10 mouse cellular contexts compared by ENCODE assay signal in the genomic region with DNA sequence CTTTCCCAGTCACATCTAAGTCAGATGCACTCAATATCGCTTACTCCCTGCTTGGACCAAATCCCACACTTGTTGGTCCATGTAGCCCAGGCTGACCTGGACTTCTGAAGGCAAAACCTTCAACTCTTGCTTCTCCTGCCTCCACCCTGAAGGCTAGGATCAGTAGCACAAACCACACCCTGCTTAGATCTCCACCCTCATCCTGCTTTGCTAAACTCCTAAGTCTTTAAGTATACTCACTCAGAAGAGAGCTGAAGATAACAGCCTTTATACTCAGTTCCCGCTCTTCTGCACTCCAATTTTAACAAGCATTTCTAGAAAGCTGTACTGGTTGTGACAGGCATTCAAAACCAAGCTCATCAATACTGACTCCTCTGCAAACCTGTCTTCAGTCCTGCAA. TPM values are rescaled to one million over a fixed set of nuclear protein-coding genes. Genes with fewer than 3 reads are reported as not detected.
DNase-seq lines count a peak whose midpoint lies in the region; ATAC-seq and TF ChIP-seq lines count a peak whose summit lies in the region.
"Had no signal": no experiment of that assay in that cellular context is flagged by ENCODE, and none has a peak within 500 bp of the region (broad histone marks: within the 10 kb centered on the region; RNA-seq: fewer than 3 reads in every experiment).

No protein-coding gene starts in this region.

- TF ChIP-seq CTCF in hindbrain, postnatal 0 days (IDR thresholded peaks at IDR 0.05; ENCODE audit: low read depth): no peak

- in situ Hi-C loops in ES-E14 (cut with MboI; ENCODE audit: low sequenced_read_pairs in 2 of 2, unreplicated experiment in 2 of 2): no loop called here

- ATAC-seq in hindbrain, embryonic 15.5 days (ENCODE audit: low FRiP score, low read depth): no peak
- no peak for ATAC-seq in hindbrain, postnatal 0 days
- no peak for ATAC-seq in liver, embryonic 13.5 days (ENCODE audit: low read depth)

- no peak for DNase-seq in hindbrain, postnatal 0 days (ENCODE audit: low spot score)
- no peak for DNase-seq in ES-E14 (ENCODE audit: low read depth, low spot score)
- DNase-seq in c-Kit-negative CD71-positive TER-119-positive erythroid progenitor cells, embryonic 14.5 days (ENCODE audit: low read depth, low spot score): peak; percentile 50
- peak; percentile 20 for DNase-seq in liver, embryonic 13.5 days
- DNase-seq in gastrocnemius, postnatal 36 days: no peak
- DNase-seq in thymus, postnatal 4 days: no peak
- DNase-seq in natural killer cell, adult 2 months (ENCODE audit: low spot score in 2 of 2): no peak
- DNase-seq: kidney, postnatal 10 days had no signal

- H3K36me3 ChIP-seq in hindbrain, embryonic 15.5 days: peaks cover 20% of the 10 kb centered on the region
- H3K36me3 ChIP-seq in hindbrain, postnatal 0 days (ENCODE audit: insufficient read depth, low read length): peaks cover 11% of the 10 kb centered on the region; the same call in 1 of the 2 replicates
- peaks cover 14% of the 10 kb centered on the region for H3K36me3 ChIP-seq in ES-E14 (ENCODE audit: control insufficient read depth, insufficient read depth, low read length, poor library complexity, severe bottlenecking)
- H3K36me3 ChIP-seq in liver, embryonic 13.5 days: peaks cover 23% of the 10 kb centered on the region

- H3K27ac ChIP-seq in hindbrain, embryonic 15.5 days (replicated peaks): no peak overlapping the region
- no peak overlapping the region for H3K27ac ChIP-seq in hindbrain, postnatal 0 days
- peak overlapping the region; percentile 41; the same call in 1 of the 2 replicates for H3K27ac ChIP-seq in ES-E14 (ENCODE audit: insufficient read depth, low read depth, low read length, poor library complexity, severe bottlenecking)
- peak overlapping the region; percentile 95 for H3K27ac ChIP-seq in liver, embryonic 13.5 days

- intact Hi-C loops in gastrocnemius, postnatal 36 days (cut with DNase I): no loop called here

- H3K4me3 ChIP-seq in hindbrain, embryonic 15.5 days: no peak overlapping the region
- H3K4me3 ChIP-seq in hindbrain, postnatal 0 days (ENCODE audit: low read length): no peak overlapping the region
- peak overlapping the region; percentile 2 to 86; a peak in 1 of 4 replicates for H3K4me3 ChIP-seq in ES-E14 (ENCODE audit: insufficient read depth in 1 of 2, low read depth in 1 of 2, low read length in 2 of 2, poor library complexity in 1 of 2, severe bottlenecking in 1 of 2)
- H3K4me3 ChIP-seq in liver, embryonic 13.5 days (replicated peaks): peak overlapping the region; percentile 85

- H3K27me3 ChIP-seq in hindbrain, embryonic 15.5 days: no peaks in the 10 kb centered on the region
- H3K27me3 ChIP-seq in hindbrain, postnatal 0 days (ENCODE audit: insufficient read depth, low read length): no peaks in the 10 kb centered on the region
- no peaks in the 10 kb centered on the region for H3K27me3 ChIP-seq in liver, embryonic 13.5 days
- H3K27me3 ChIP-seq: limb, embryonic 12.5 days had no signal

- no peaks in the 10 kb centered on the region for H3K9me3 ChIP-seq in hindbrain, embryonic 15.5 days
- H3K9me3 ChIP-seq in hindbrain, postnatal 0 days (ENCODE audit: low read length): no peaks in the 10 kb centered on the region
- no peaks in the 10 kb centered on the region for H3K9me3 ChIP-seq in ES-E14 (ENCODE audit: control insufficient read depth, insufficient read depth, low read depth, low read length)
- no peaks in the 10 kb centered on the region for H3K9me3 ChIP-seq in liver, embryonic 13.5 days (replicated peaks)
- H3K9me3 ChIP-seq: limb, embryonic 12.5 days had no signal

- H3K4me1 ChIP-seq in hindbrain, embryonic 15.5 days (replicated peaks): peaks cover 11% of the 10 kb centered on the region
- H3K4me1 ChIP-seq in hindbrain, postnatal 0 days (ENCODE audit: insufficient read depth, low read length): no peaks in the 10 kb centered on the region
- H3K4me1 ChIP-seq in ES-E14 (ENCODE audit: control insufficient read depth in 2 of 2, insufficient read depth in 2 of 2, low read length in 2 of 2, poor library complexity in 1 of 2): peaks cover 0 to 4% of the 10 kb centered on the region in 2 experiments; a peak in 2 of 4 replicates
- H3K4me1 ChIP-seq in liver, embryonic 13.5 days (replicated peaks): peaks cover 23% of the 10 kb centered on the region

- H3K9ac ChIP-seq in hindbrain, embryonic 15.5 days: no peak overlapping the region
- H3K9ac ChIP-seq in hindbrain, postnatal 0 days (replicated peaks; ENCODE audit: low read length): no peak overlapping the region
- peak overlapping the region; percentile 92; the same call in 1 of the 2 replicates for H3K9ac ChIP-seq in ES-E14 (ENCODE audit: insufficient read depth, low read depth, low read length, poor library complexity, severe bottlenecking)
- H3K9ac ChIP-seq in liver, embryonic 13.5 days: peak overlapping the region; percentile 96

- 0 out of 2 replicates have a peak overlapping the region, but pooled peaks have one; percentile 6 for H3K4me2 ChIP-seq in hindbrain, embryonic 15.5 days
- no peak overlapping the region for H3K4me2 ChIP-seq in hindbrain, postnatal 0 days (ENCODE audit: low read depth, low read length)
- H3K4me2 ChIP-seq in liver, embryonic 13.5 days: peak overlapping the region; percentile 90

- 95% methylated on average over 2 of the region's 2 CpGs for WGBS in hindbrain, embryonic 15.5 days
- WGBS in hindbrain, postnatal 0 days: 99% methylated on average over 2 of the region's 2 CpGs
- WGBS in liver, embryonic 13.5 days (ENCODE audit: insufficient replicate concordance): 55% methylated on average over 2 of the region's 2 CpGs

TF ChIP-seq in ES-E14, 5 proteins besides CTCF, POLR2A, EP300 and RAD21:
- TF ChIP-seq HCFC1 (IDR thresholded peaks at IDR 0.05; ENCODE audit: borderline replicate concordance, insufficient read depth, low read length) (no peak), CHD2 (IDR thresholded peaks at IDR 0.05; ENCODE audit: low read depth, low read length) (no peak; the same call in 1 of the 2 replicates), ZNF384 (IDR thresholded peaks at IDR 0.05; ENCODE audit: low read depth, low read length) (no peak), MAFK (IDR thresholded peaks at IDR 0.05; ENCODE audit: insufficient read depth, low read depth, low read length) (no peak), ZC3H11A (IDR thresholded peaks at IDR 0.05; ENCODE audit: borderline replicate concordance, low read depth, low read length) (no peak)

RNA-seq across cellular contexts. Expression of gene Rps29, which starts 1.9 kb away (rescaled TPM):
- polyA plus RNA-seq in hindbrain, embryonic 15.5 days (2015; fragmentation: Nextera tagmentation; extraction: Ambion mirVana): 1,135 and 1,350 TPM in 2 replicates
- 56.4 and 153 TPM in 2 replicates for total RNA-seq in hindbrain, postnatal 0 days (2014; rRNA removed)
- 1,492 and 1,507 TPM in 2 replicates for polyA plus RNA-seq in hindbrain, postnatal 0 days (2015; fragmentation: Nextera tagmentation; extraction: Ambion mirVana)
- total RNA-seq in ES-E14 (2012; rRNA removed): 5,422 and 5,676 TPM in 2 replicates
- 1,343 and 1,574 TPM in 2 replicates for polyA plus RNA-seq in liver, embryonic 13.5 days (2015; fragmentation: Nextera tagmentation; extraction: Ambion mirVana)
- 100 to 1,000 TPM; 736 to 913 TPM for total RNA-seq in gastrocnemius, postnatal 36 days (2021)

RNA-seq across cellular contexts. Expression of gene Lrr1, which starts 11.5 kb away (rescaled TPM):
- 5.1 and 6.1 TPM in 2 replicates for polyA plus RNA-seq in hindbrain, embryonic 15.5 days (2015; fragmentation: Nextera tagmentation; extraction: Ambion mirVana)
- total RNA-seq in hindbrain, postnatal 0 days (2014; rRNA removed): 0.37 and 0.86 TPM in 2 replicates
- polyA plus RNA-seq in hindbrain, postnatal 0 days (2015; fragmentation: Nextera tagmentation; extraction: Ambion mirVana): 3.4 and 3.6 TPM in 2 replicates
- 4.7 and 10.4 TPM in 2 replicates for total RNA-seq in ES-E14 (2012; rRNA removed)
- polyA plus RNA-seq in liver, embryonic 13.5 days (2015; fragmentation: Nextera tagmentation; extraction: Ambion mirVana): 24.6 and 28.9 TPM in 2 replicates
- not detected for total RNA-seq in gastrocnemius, postnatal 36 days (2021)

RNA-seq across cellular contexts. Expression of gene Rpl36al, which starts 26.8 kb away (rescaled TPM):
- 332 and 367 TPM in 2 replicates for polyA plus RNA-seq in hindbrain, embryonic 15.5 days (2015; fragmentation: Nextera tagmentation; extraction: Ambion mirVana)
- total RNA-seq in hindbrain, postnatal 0 days (2014; rRNA removed): 80.6 and 99.1 TPM in 2 replicates
- polyA plus RNA-seq in hindbrain, postnatal 0 days (2015; fragmentation: Nextera tagmentation; extraction: Ambion mirVana): 417 and 430 TPM in 2 replicates
- total RNA-seq in ES-E14 (2012; rRNA removed): 947 and 1,086 TPM in 2 replicates
- 736 and 806 TPM in 2 replicates for polyA plus RNA-seq in liver, embryonic 13.5 days (2015; fragmentation: Nextera tagmentation; extraction: Ambion mirVana)
- total RNA-seq in gastrocnemius, postnatal 36 days (2021): 100 to 1,000 TPM; 256 to 308 TPM

RNA-seq across cellular contexts. Expression of gene Mgat2, which starts 26.9 kb away (rescaled TPM):
- polyA plus RNA-seq in hindbrain, embryonic 15.5 days (2015; fragmentation: Nextera tagmentation; extraction: Ambion mirVana): 40.4 and 43.5 TPM in 2 replicates
- total RNA-seq in hindbrain, postnatal 0 days (2014; rRNA removed): 64.6 and 71.1 TPM in 2 replicates
- 39.7 and 42.2 TPM in 2 replicates for polyA plus RNA-seq in hindbrain, postnatal 0 days (2015; fragmentation: Nextera tagmentation; extraction: Ambion mirVana)
- total RNA-seq in ES-E14 (2012; rRNA removed): 53.8 and 56.8 TPM in 2 replicates
- polyA plus RNA-seq in liver, embryonic 13.5 days (2015; fragmentation: Nextera tagmentation; extraction: Ambion mirVana): 27.9 and 32.2 TPM in 2 replicates
- total RNA-seq in gastrocnemius, postnatal 36 days (2021): 1 to 10 TPM; 6.5 to 7.7 TPM

RNA-seq across cellular contexts. Expression of gene Gm49383, which starts 39.8 kb away (rescaled TPM):
- polyA plus RNA-seq in hindbrain, embryonic 15.5 days (2015; fragmentation: Nextera tagmentation; extraction: Ambion mirVana): 14.1 and 15.6 TPM in 2 replicates
- 2.0 and 4.7 TPM in 2 replicates for total RNA-seq in hindbrain, postnatal 0 days (2014; rRNA removed)
- 11.4 and 13.3 TPM in 2 replicates for polyA plus RNA-seq in hindbrain, postnatal 0 days (2015; fragmentation: Nextera tagmentation; extraction: Ambion mirVana)
- 10.1 and 11.7 TPM in 2 replicates for total RNA-seq in ES-E14 (2012; rRNA removed)
- polyA plus RNA-seq in liver, embryonic 13.5 days (2015; fragmentation: Nextera tagmentation; extraction: Ambion mirVana): 28.8 and 32.0 TPM in 2 replicates
- total RNA-seq in gastrocnemius, postnatal 36 days (2021): 1 to 10 TPM; 1.9 to 3.2 TPM

Comparison
In these comparisons a context has a peak if more than half of its experiments do, and no peak if none do; other contexts are left out.
1. H3K27ac ChIP-seq: peak in ES-E14 (single experiment) and liver, embryonic 13.5 days (single experiment); none in hindbrain, embryonic 15.5 days (single experiment) and hindbrain, postnatal 0 days (single experiment).
2. H3K4me3 ChIP-seq: peak in ES-E14 (2 of 2) and liver, embryonic 13.5 days (single experiment); none in hindbrain, embryonic 15.5 days (single experiment) and hindbrain, postnatal 0 days (single experiment).
3. H3K9ac ChIP-seq: peak in ES-E14 (single experiment) and liver, embryonic 13.5 days (single experiment); none in hindbrain, embryonic 15.5 days (single experiment) and hindbrain, postnatal 0 days (single experiment).
4. DNase-seq: peak in c-Kit-negative CD71-positive TER-119-positive erythroid progenitor cells, embryonic 14.5 days (single experiment) and liver, embryonic 13.5 days (single experiment); none in hindbrain, postnatal 0 days (single experiment), ES-E14 (single experiment), gastrocnemius, postnatal 36 days (0 of 2), thymus, postnatal 4 days (single experiment) and natural killer cell, adult 2 months (0 of 2).